Mouse (Mus musculus) myocyte (in vitro differentiated cells): ENCODE results near the gene Zfp821.

Source experiments
- MAX ChIP-seq: IDR thresholded peaks from one replicate; pipeline ENCODE4 v1.6.1; 2011; ENCODE audit warnings: low read depth, mild to moderate bottlenecking, control low read depth
- MYOG ChIP-seq, 3 experiments: IDR thresholded peaks; one replicate each; pipeline ENCODE4 v1.6.1; 2011; ENCODE audit warnings: control low read depth in 2 of 3, low read depth in 2 of 3, mild to moderate bottlenecking in 2 of 3; ENCODE audit not compliant: insufficient read length in 2 of 3, control insufficient read depth in 1 of 3, insufficient read depth in 1 of 3
- POLR2A ChIP-seq: IDR thresholded peaks from one replicate; pipeline ENCODE4 v1.6.1; 2011; ENCODE audit warnings: low read depth, mild to moderate bottlenecking, control low read depth, moderate library complexity; ENCODE audit not compliant: insufficient read length
- TCF12 ChIP-seq: IDR thresholded peaks from one replicate; pipeline ENCODE4 v1.6.1; 2011; ENCODE audit warnings: mild to moderate bottlenecking, control low read depth; ENCODE audit not compliant: poor library complexity, insufficient read depth, severe bottlenecking
- TCF3 ChIP-seq: IDR thresholded peaks from one replicate; pipeline ENCODE4 v1.6.1; 2011; ENCODE audit warnings: low read depth, control low read depth; ENCODE audit not compliant: insufficient read length
- USF1 ChIP-seq: IDR thresholded peaks from one replicate; pipeline ENCODE4 v1.6.1; 2011; ENCODE audit warnings: low read depth, mild to moderate bottlenecking, control low read depth, moderate library complexity

DNA sequence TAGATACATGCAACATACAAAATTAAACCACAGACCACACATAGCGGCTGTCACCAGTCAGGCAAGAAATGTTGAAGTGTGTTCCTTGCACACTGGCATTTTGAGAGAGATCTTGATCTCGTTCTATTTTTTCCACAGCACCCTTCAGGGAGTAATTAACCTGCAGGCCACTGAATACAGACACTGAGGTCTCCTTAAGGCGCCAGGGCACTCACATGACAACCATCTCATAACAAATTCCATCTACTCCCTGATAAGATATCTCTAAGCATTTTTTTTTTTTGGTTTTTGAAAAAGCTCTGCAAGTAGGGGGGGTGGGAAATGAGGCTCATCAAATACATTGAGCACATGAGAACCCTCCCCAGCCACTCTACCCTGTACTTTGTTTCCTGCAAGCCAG is 51.5 kb downstream of the Zfp821 start:
- TF ChIP-seq MYOG (IDR thresholded peaks at IDR 0.05; ENCODE audit: control insufficient read depth in 1 of 3, insufficient read depth in 1 of 3, insufficient read length in 2 of 3, low read depth in 2 of 3) (no peak), POLR2A (no peak), MAX (no peak), TCF12 (no peak), TCF3 (no peak), USF1 (no peak)
